Mouse (Mus musculus) left cerebral cortex, postnatal 14 days (tissue): ENCODE results near the gene Mecom. TPM values are rescaled to one million over a fixed set of nuclear protein-coding genes. Genes with fewer than 3 reads are reported as not detected.

Experiments used
- DNase-seq, 2 experiments: peaks; one replicate each; pipeline ENCODE4 v3.0.0; 2021 to 2022; ENCODE audit warnings: low spot score in 2 of 2, mixed read lengths in 1 of 2
- intact Hi-C: fragments of 180-260 bp; cut with DNase I; formaldehyde crosslinking; loops from one replicate; pipeline ENCODE4 v1.15.1; 2025
- total RNA-seq, 2 experiments: library from RNA; stranded (reverse); gene quantifications; 2 replicates each; pipeline ENCODE4 v1.2.3; 2021

Gene Mecom
- total RNA-seq, 2 experiments from 2014 or later, result 5.2 to 6.0 TPM

GRCm38 (mm10) chr3:30189325-30189724, 358.5 kb downstream of the Mecom start:
- DNase-seq, result no peak

GRCm38 (mm10) chr3:30187812-30188469, 359.9 kb downstream of the Mecom start:
- intact Hi-C loops, result no loop called here

More at GRCm38 (mm10) chr3:30189325-30189724, 358.5 kb downstream of the Mecom start:
- intact Hi-C loops, result no loop called here

GRCm38 (mm10) chr3:30181807-30182481, 365.9 kb downstream of the Mecom start:
- intact Hi-C loops, result no loop called here
- no peak for DNase-seq

More at GRCm38 (mm10) chr3:30187812-30188469, 359.9 kb downstream of the Mecom start:
- DNase-seq, result no peak

- no peak for DNase-seq
- intact Hi-C loops, result no loop called here
Measured at GRCm38 (mm10) chr3:30176615-30177014, 371.2 kb downstream of the Mecom start.

- intact Hi-C loops, result no loop called here
- no peak for DNase-seq
Measured at GRCm38 (mm10) chr3:30173812-30174211, 374.0 kb downstream of the Mecom start.

GRCm38 (mm10) chr3:30168396-30169186, 379.2 kb downstream of the Mecom start:
- DNase-seq, result no peak
- intact Hi-C loops, result no loop called here

- intact Hi-C loops, result no loop called here
Measured at GRCm38 (mm10) chr3:30167027-30167426, 380.8 kb downstream of the Mecom start.

GRCm38 (mm10) chr3:30164834-30165233, 383.0 kb downstream of the Mecom start:
- intact Hi-C loops, result no loop called here
- no peak for DNase-seq

More at GRCm38 (mm10) chr3:30167027-30167426, 380.8 kb downstream of the Mecom start:
- DNase-seq, result no peak

- intact Hi-C loops, result no loop called here
Measured at GRCm38 (mm10) chr3:30163390-30163789, 384.4 kb downstream of the Mecom start.

GRCm38 (mm10) chr3:30160961-30161670, 386.7 kb downstream of the Mecom start:
- no peak for DNase-seq
- intact Hi-C loops, result no loop called here

More at GRCm38 (mm10) chr3:30163390-30163789, 384.4 kb downstream of the Mecom start:
- DNase-seq, result no peak

GRCm38 (mm10) chr3:30160346-30160745, 387.5 kb downstream of the Mecom start:
- no peak for DNase-seq
- intact Hi-C loops, result no loop called here

GRCm38 (mm10) chr3:30157128-30157670, 390.6 kb downstream of the Mecom start:
- intact Hi-C loops, result no loop called here
- DNase-seq, result no peak

GRCm38 (mm10) chr3:30154390-30154789, 393.4 kb downstream of the Mecom start:
- intact Hi-C loops, result no loop called here
- no peak for DNase-seq

GRCm38 (mm10) chr3:30153923-30154331, 393.9 kb downstream of the Mecom start:
- intact Hi-C loops, result no loop called here
- no peak for DNase-seq

- intact Hi-C loops, result no loop called here
Measured at GRCm38 (mm10) chr3:30150071-30150470, 397.7 kb downstream of the Mecom start.

GRCm38 (mm10) chr3:30148378-30149079, 399.3 kb downstream of the Mecom start:
- DNase-seq, result no peak

More at GRCm38 (mm10) chr3:30150071-30150470, 397.7 kb downstream of the Mecom start:
- no peak for DNase-seq

GRCm38 (mm10) chr3:30145051-30145450, 402.8 kb downstream of the Mecom start:
- no peak for DNase-seq
- intact Hi-C loops, result no loop called here

More at GRCm38 (mm10) chr3:30148378-30149079, 399.3 kb downstream of the Mecom start:
- intact Hi-C loops, result no loop called here

GRCm38 (mm10) chr3:30143961-30144411, 403.8 kb downstream of the Mecom start:
- intact Hi-C loops, result no loop called here

More at GRCm38 (mm10) chr3:30143961-30144411, 403.8 kb downstream of the Mecom start:
- no peak for DNase-seq
